Mouse (Mus musculus) embryonic facial prominence, embryonic 10.5 days (tissue): ENCODE data around the gene Selenoi. TPM values are rescaled to one million over a fixed set of nuclear protein-coding genes. Genes with fewer than 3 reads are reported as not detected.
A peak's percentile ranks its signal among the peaks of the same experiment; 100 is the strongest.

Experiments
- DNase-seq: peaks from one replicate; pipeline ENCODE4 v3.0.0-alpha.2; 2017; ENCODE audit warnings: low spot score
- H3K27ac ChIP-seq: fragments of 300-500 bp; sonication (generic); replicated peaks from 2 replicates; pipeline ENCODE4 v1.5.1; 2016; ENCODE audit warnings: mild to moderate bottlenecking
- H3K27me3 ChIP-seq: fragments of 300-500 bp; sonication (generic); replicated peaks from 2 replicates; pipeline ENCODE4 v1.6.1; 2016; ENCODE audit warnings: low read depth, mild to moderate bottlenecking; ENCODE audit not compliant: poor library complexity, severe bottlenecking
- H3K36me3 ChIP-seq: fragments of 300-500 bp; sonication (generic); replicated peaks from 2 replicates; pipeline ENCODE4 v1.6.1; 2016; ENCODE audit warnings: mild to moderate bottlenecking, moderate library complexity
- H3K4me1 ChIP-seq: fragments of 300-500 bp; sonication (generic); 2 replicates; pipeline ENCODE4 v1.6.1; 2016
- H3K4me3 ChIP-seq: fragments of 300-500 bp; sonication (generic); 2 replicates; pipeline ENCODE4 v1.5.1; 2016; ENCODE audit warnings: mild to moderate bottlenecking, moderate library complexity
- H3K9me3 ChIP-seq: fragments of 300-500 bp; sonication (generic); 2 replicates; pipeline ENCODE4 v1.6.1; 2016; ENCODE audit warnings: mild to moderate bottlenecking
- WGBS: fragments of 180-500 bp; shearing (Covaris S2); methylation state at CpG from one replicate; pipeline ENCODE4 v1.1.7; 2016; 5-methylcytosine and 5-hydroxymethylcytosine counted together
- polyA plus RNA-seq: library from polyadenylated mRNA; unstranded; fragments of >200 nt; fragmentation: Nextera tagmentation; extraction: Ambion mirVana; gene quantifications from 2 replicates; pipeline ENCODE4 v1.2.1, GENCODE M21; 2016

Gene Selenoi
- polyA plus RNA-seq, 1 experiment from 2014 or later, result 21.0 TPM

- peaks cover 26% of the 10 kb centered on the region for H3K36me3 ChIP-seq
- no peak overlapping the region for H3K27ac ChIP-seq
- no peak overlapping the region for H3K4me3 ChIP-seq
- peaks cover 5% of the 10 kb centered on the region; the same call in 1 of the 2 replicates for H3K4me1 ChIP-seq
- no peak for DNase-seq
- 78% methylated on average over 1 of the region's 1 CpGs for WGBS
- H3K9me3 ChIP-seq, result no peaks in the 10 kb centered on the region; the same call in 1 of the 2 replicates
- no peaks in the 10 kb centered on the region for H3K27me3 ChIP-seq
These were observed 10.0 kb downstream of the Selenoi start for GRCm38 (mm10) chr5:30242410-30242809.

DNA sequence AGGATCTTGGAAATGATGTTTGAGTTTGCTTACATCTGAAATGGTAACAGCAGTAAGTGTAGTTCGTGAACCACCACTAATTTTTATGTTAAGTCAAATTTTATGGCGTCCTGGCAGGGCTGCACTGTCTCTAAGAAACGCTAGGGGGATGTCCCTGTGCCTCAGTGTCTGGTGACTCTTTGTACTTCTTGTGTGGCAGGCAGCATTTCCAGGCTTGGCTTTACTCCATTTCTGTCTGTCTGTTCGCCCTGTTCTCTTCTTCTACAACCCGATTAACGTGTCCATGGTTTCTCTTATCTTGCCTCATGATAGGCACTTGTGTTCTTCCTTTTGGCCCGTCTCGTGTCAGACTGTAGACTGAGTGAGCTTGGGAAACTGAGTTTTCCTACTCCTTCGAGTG, 11.4 kb downstream of the Selenoi start:
- no peak for DNase-seq
- H3K27me3 ChIP-seq, result no peaks in the 10 kb centered on the region
- 80% methylated on average over 9 of the region's 9 CpGs for WGBS

GRCm38 (mm10) chr5:30245861-30246416, 13.6 kb downstream of the Selenoi start:
- WGBS, result 94% methylated on average over 9 of the region's 9 CpGs
- peaks cover 5% of the 10 kb centered on the region; the same call in 1 of the 2 replicates for H3K4me1 ChIP-seq
- no peak for DNase-seq
- H3K27ac ChIP-seq, result no peak overlapping the region
- no peaks in the 10 kb centered on the region for H3K27me3 ChIP-seq
- no peak overlapping the region for H3K4me3 ChIP-seq
- peaks cover 26% of the 10 kb centered on the region for H3K36me3 ChIP-seq
- no peaks in the 10 kb centered on the region for H3K9me3 ChIP-seq

More for the DNA sequence above, 11.4 kb downstream of the Selenoi start:
- Histone ChIP-seq H3K27ac (no peak overlapping the region), H3K9me3 (no peaks in the 10 kb centered on the region; the same call in 1 of the 2 replicates), H3K4me3 (no peak overlapping the region), H3K4me1 (peaks cover 5% of the 10 kb centered on the region; the same call in 1 of the 2 replicates), H3K36me3 (peaks cover 22% of the 10 kb centered on the region)

DNA sequence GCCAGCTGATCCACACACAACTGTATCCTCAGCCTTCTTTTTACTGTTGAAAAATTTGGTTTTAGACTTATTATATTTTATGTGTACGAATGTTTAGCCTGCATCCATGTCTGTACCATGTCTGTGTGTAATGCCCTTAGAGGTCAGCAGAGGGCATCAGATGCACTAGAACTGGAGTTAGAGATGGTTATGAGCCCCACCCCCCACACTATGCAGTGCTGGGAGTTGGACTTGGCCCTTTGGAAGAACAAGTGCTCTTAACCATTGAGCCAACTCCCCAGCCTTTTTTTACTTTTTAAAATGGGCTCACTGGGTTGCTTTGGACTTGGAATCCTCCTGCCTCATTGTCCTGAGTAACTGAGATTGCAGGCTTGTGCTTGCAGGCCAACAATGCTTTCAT, 15.3 kb downstream of the Selenoi start:
- Histone ChIP-seq H3K4me1 (peaks cover 5% of the 10 kb centered on the region; the same call in 1 of the 2 replicates), H3K4me3 (no peak overlapping the region), H3K9me3 (no peaks in the 10 kb centered on the region), H3K27me3 (no peaks in the 10 kb centered on the region), H3K36me3 (peaks cover 37% of the 10 kb centered on the region), H3K27ac (no peak overlapping the region)
- no peak for DNase-seq
- WGBS, result 96% methylated on average over 1 of the region's 1 CpGs

- Histone ChIP-seq H3K9me3 (no peaks in the 10 kb centered on the region), H3K4me1 (no peaks in the 10 kb centered on the region), H3K36me3 (peaks cover 80% of the 10 kb centered on the region), H3K27me3 (no peaks in the 10 kb centered on the region), H3K27ac (no peak overlapping the region), H3K4me3 (no peak overlapping the region)
- no peak for DNase-seq
- WGBS, result 91% methylated on average over 12 of the region's 12 CpGs
These were observed 23.4 kb downstream of the Selenoi start for GRCm38 (mm10) chr5:30255567-30256354.

DNA sequence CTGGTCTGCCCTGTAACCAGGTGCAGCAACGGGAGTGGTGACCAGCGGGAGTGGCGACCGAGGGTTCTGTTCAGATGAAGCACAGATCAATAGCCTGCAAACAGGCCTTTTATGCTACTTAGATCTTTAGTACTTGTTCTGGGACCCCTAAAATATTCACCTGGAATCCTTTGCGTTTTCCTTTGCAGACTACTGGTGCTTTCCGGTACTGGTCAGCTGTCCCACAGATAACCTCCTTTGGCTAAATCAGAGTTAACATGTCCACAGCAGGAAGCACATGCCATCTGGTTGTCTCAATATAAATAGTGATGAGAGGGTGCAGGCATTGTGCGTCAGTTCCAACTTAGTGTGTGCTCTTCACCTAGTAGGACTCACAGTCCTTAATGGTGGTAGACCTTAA, 26.4 kb downstream of the Selenoi start:
- H3K27ac ChIP-seq, result no peak overlapping the region
- peaks cover 78% of the 10 kb centered on the region for H3K36me3 ChIP-seq
- no peaks in the 10 kb centered on the region for H3K4me1 ChIP-seq

DNA sequence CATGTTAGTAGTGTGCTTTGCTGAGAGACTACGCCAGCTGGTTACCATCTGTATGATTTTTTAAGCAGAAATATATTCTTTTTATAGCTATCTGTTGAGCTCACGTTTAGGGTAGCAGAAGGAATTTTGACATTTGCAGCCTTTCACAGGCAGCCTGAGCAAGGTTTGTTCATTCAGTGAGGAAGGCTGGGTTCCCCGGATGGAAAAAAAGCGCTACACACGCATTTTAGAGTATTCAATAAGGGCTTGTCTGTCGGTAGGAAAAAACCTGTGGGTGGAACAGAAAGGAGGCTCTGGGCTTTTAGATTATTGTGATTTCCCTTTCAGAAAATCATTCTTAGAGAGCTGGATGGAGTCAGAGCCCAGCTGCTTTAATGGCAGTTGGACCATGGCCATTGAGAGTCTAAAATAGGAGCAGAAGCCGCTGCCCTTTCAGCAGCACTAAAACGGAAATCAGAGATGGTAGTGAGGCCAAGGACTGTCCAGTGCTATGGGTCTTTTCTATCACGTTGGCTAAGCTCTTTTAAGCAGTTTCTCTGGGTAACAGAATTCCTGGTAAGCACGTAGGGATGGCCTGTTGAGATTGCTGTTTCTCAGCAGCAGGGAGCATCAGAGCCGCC, 38.3 kb downstream of the Selenoi start:
- H3K27me3 ChIP-seq, result no peaks in the 10 kb centered on the region
- no peak overlapping the region for H3K27ac ChIP-seq
- H3K9me3 ChIP-seq, result no peaks in the 10 kb centered on the region
- WGBS, result 87% methylated on average over 11 of the region's 11 CpGs
- peaks cover 3% of the 10 kb centered on the region; the same call in 1 of the 2 replicates for H3K4me1 ChIP-seq
- peaks cover 30% of the 10 kb centered on the region for H3K36me3 ChIP-seq
- H3K4me3 ChIP-seq, result no peak overlapping the region
- no peak for DNase-seq

More for the DNA sequence above, 26.4 kb downstream of the Selenoi start:
- H3K9me3 ChIP-seq, result no peaks in the 10 kb centered on the region
- no peak for DNase-seq
- 94% methylated on average over 7 of the region's 7 CpGs for WGBS
- H3K27me3 ChIP-seq, result no peaks in the 10 kb centered on the region
- no peak overlapping the region for H3K4me3 ChIP-seq

DNA sequence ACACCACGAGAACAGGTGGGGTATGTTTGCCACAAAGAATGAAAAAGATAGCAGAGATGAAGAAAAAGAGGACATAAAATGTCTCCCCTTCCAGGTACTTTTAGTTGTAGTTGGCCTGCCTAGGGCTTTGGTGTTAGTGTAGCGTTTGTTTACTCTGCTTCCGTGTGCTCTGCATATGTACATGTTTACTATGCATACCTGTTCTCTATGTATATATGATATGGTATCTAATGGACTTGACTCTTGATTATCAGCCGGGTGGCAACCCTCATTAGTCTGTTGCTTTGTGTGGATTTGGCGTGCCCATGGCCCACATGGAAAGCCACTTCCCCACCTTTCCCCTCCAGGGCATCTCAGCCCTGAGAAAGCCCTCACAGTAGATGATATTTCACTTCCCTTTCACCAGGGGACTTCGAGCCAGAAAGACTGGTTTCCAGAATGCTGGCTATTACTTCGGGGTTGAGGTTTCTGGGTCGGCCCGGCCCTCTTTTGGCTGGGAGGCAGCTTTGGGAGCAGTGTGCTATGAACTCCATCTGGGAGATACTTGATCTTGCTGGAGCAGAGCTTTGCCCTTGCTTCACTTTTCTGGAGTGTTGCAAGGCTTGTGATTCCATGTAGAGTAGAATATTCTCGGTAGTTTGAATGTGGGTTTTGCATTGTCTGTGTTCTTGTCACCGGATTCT, 39.4 kb downstream of the Selenoi start:
- 90% methylated on average over 11 of the region's 11 CpGs for WGBS
- Histone ChIP-seq H3K4me3 (no peak overlapping the region), H3K27me3 (no peaks in the 10 kb centered on the region)

GRCm38 (mm10) chr5:30276361-30276760, 44.0 kb downstream of the Selenoi start:
- H3K27me3 ChIP-seq, result peaks cover 6% of the 10 kb centered on the region; the same call in 1 of the 2 replicates
- H3K9me3 ChIP-seq, result no peaks in the 10 kb centered on the region
- no peaks in the 10 kb centered on the region for H3K36me3 ChIP-seq
- 92% methylated on average over 2 of the region's 2 CpGs for WGBS
- no peak overlapping the region for H3K4me3 ChIP-seq
- peaks cover 10% of the 10 kb centered on the region for H3K4me1 ChIP-seq
- no peak for DNase-seq
- no peak overlapping the region for H3K27ac ChIP-seq

More for the DNA sequence above, 39.4 kb downstream of the Selenoi start:
- Histone ChIP-seq H3K36me3 (peaks cover 19% of the 10 kb centered on the region), H3K27ac (no peak overlapping the region), H3K9me3 (no peaks in the 10 kb centered on the region), H3K4me1 (peaks cover 3% of the 10 kb centered on the region; the same call in 1 of the 2 replicates)
- DNase-seq, result no peak

GRCm38 (mm10) chr5:30278952-30279351, 46.6 kb downstream of the Selenoi start:
- peaks cover 14% of the 10 kb centered on the region for H3K27me3 ChIP-seq
- no peaks in the 10 kb centered on the region for H3K9me3 ChIP-seq
- no peak for DNase-seq
- H3K27ac ChIP-seq, result no peak overlapping the region
- no peak overlapping the region for H3K4me3 ChIP-seq
- H3K4me1 ChIP-seq, result peaks cover 13% of the 10 kb centered on the region
- no peaks in the 10 kb centered on the region for H3K36me3 ChIP-seq
- 77% methylated on average over 3 of the region's 3 CpGs for WGBS

- H3K27me3 ChIP-seq, result peaks cover 14% of the 10 kb centered on the region
- H3K36me3 ChIP-seq, result no peaks in the 10 kb centered on the region
- WGBS, result 89% methylated on average over 4 of the region's 4 CpGs
- H3K4me3 ChIP-seq, result no peak overlapping the region
- peaks cover 13% of the 10 kb centered on the region for H3K4me1 ChIP-seq
- DNase-seq, result no peak
- H3K27ac ChIP-seq, result no peak overlapping the region
- H3K9me3 ChIP-seq, result no peaks in the 10 kb centered on the region
These were observed 47.1 kb downstream of the Selenoi start for GRCm38 (mm10) chr5:30279446-30279845.

GRCm38 (mm10) chr5:30280864-30281263, 48.5 kb downstream of the Selenoi start:
- peaks cover 10% of the 10 kb centered on the region for H3K4me1 ChIP-seq
- DNase-seq, result no peak
- WGBS, result 38% methylated on average over 9 of the region's 9 CpGs
- H3K36me3 ChIP-seq, result no peaks in the 10 kb centered on the region
- peaks cover 5% of the 10 kb centered on the region; the same call in 1 of the 2 replicates for H3K9me3 ChIP-seq
- H3K27me3 ChIP-seq, result peaks cover 14% of the 10 kb centered on the region
- no peak overlapping the region for H3K27ac ChIP-seq
- peak overlapping the region; percentile 64 for H3K4me3 ChIP-seq
